Mouse (Mus musculus) midbrain, embryonic 13.5 days (tissue): ENCODE data around the gene Nxpe3. TPM values are rescaled to one million over a fixed set of nuclear protein-coding genes. Genes with fewer than 3 reads are reported as not detected.

Source experiments
- ATAC-seq: fragments of 200-750 bp; cut with Nextera tagmentation; 2 replicates; pipeline ENCODE4 v1.8.0; 2017; ENCODE audit warnings: mild to moderate bottlenecking, moderate TSS enrichment, moderate library complexity
- H3K27ac ChIP-seq: fragments of 300-500 bp; sonication (generic); 2 replicates; pipeline ENCODE4 v1.5.1; 2015; ENCODE audit warnings: inconsistent platforms, mild to moderate bottlenecking, moderate library complexity
- H3K27me3 ChIP-seq: fragments of 300-500 bp; sonication (generic); 2 replicates; pipeline ENCODE4 v1.6.1; 2015; ENCODE audit warnings: mild to moderate bottlenecking, inconsistent platforms
- H3K36me3 ChIP-seq: fragments of 300-500 bp; sonication (generic); 2 replicates; pipeline ENCODE4 v1.6.1; 2015; ENCODE audit warnings: mild to moderate bottlenecking, inconsistent platforms
- H3K4me1 ChIP-seq: fragments of 300-500 bp; sonication (generic); replicated peaks from 2 replicates; pipeline ENCODE4 v1.6.1; 2015; ENCODE audit warnings: inconsistent platforms
- H3K4me2 ChIP-seq: fragments of 300-500 bp; sonication (generic); replicated peaks from 2 replicates; pipeline ENCODE4 v1.6.1; 2015; ENCODE audit warnings: moderate library complexity, mild to moderate bottlenecking, inconsistent platforms
- H3K4me3 ChIP-seq: fragments of 300-500 bp; sonication (generic); replicated peaks from 2 replicates; pipeline ENCODE4 v1.5.1; 2015; ENCODE audit warnings: mild to moderate bottlenecking, inconsistent platforms
- H3K9ac ChIP-seq: fragments of 300-500 bp; sonication (generic); replicated peaks from 2 replicates; pipeline ENCODE4 v1.6.1; 2015; ENCODE audit warnings: mild to moderate bottlenecking, inconsistent platforms
- H3K9me3 ChIP-seq: fragments of 300-500 bp; sonication (generic); 2 replicates; pipeline ENCODE4 v1.6.1; 2016; ENCODE audit warnings: mild to moderate bottlenecking, inconsistent platforms
- WGBS: fragments of 180-500 bp; shearing (Covaris S2); methylation state at CpG from one replicate; pipeline ENCODE4 v1.1.7; 2015; 5-methylcytosine and 5-hydroxymethylcytosine counted together
- polyA plus RNA-seq: library from polyadenylated mRNA; unstranded; fragments of >200 nt; fragmentation: Nextera tagmentation; extraction: Ambion mirVana; gene quantifications from 2 replicates; pipeline ENCODE4 v1.2.1, GENCODE M21; 2015

Gene Nxpe3
- polyA plus RNA-seq, 1 experiment from 2014 or later, result 1.5 TPM

DNA sequence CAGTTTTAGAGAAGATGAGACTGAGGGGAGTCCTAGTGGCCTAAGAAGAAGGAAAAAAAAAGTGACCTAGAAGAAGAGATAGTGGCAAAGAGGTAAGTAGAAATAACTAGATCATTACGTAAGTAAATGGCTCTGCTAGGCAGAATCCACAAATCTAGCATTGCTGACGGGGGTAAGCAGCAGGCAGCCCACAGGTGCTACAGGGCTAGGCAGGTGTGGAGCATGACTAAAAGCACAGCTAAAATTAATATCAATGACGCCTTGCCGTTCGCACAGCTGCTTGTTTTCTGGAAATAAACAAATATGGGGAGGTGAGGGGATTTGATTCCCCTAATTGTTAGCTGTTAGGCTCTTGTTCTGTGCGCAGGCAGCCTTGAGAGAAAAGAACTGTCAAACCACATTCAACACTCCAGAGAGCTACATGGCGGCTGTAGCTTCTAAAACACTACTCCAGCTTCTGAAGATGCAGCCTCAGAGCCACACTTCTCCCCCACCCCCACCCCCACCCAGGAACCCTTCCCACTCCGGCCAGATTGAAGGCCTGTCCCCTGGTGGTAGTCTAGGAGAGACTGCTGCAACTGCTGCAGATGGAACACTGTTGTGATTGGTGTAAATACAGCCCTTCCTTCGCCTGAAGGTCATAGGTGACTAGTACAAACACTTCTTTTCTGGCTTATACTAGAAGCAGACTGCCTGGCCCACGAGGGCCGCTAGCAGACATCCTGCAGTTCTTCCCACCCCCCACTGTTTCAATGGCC, 71.5 kb downstream of the Nxpe3 start:
- no peak for ATAC-seq
- Histone ChIP-seq H3K27me3 (peaks cover 27% of the 10 kb centered on the region), H3K4me1 (peaks cover 27% of the 10 kb centered on the region), H3K27ac (no peak overlapping the region), H3K4me2 (no peak overlapping the region), H3K9me3 (no peaks in the 10 kb centered on the region), H3K9ac (no peak overlapping the region), H3K36me3 (no peaks in the 10 kb centered on the region), H3K4me3 (no peak overlapping the region)
- WGBS, result 49% methylated on average over 11 of the region's 11 CpGs

DNA sequence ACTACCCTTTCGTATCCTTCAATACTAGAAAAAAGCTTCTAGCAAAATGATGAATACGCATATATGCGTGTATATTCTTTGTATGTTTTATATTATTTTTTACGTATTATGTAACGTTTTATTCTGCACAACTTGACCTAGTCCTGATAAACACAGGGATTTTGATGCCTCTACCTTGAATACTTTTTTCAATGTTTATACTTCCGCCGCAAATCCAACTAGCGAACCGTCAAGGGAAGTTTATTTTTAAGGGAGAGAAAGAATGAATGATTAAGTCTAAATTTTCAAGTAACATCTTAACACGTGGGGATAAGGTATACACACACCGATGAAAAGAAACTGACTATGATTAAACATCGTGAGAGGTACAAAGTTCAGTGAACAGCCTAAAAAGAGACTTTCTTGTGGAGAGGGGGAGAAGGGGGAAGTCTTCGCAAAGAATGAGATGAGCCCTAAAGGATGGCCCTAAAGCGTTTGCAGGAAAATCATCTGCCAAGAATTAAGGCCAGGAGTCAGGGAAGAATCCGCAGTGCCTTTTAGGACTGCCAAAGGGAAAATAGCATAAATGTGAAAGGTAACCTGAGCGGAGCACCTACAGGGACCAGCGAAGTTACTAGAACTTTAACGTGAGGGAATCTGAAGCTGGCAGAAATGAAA, 72.2 kb downstream of the Nxpe3 start:
- Histone ChIP-seq H3K4me2 (peak overlapping the region; percentile 97), H3K9me3 (no peaks in the 10 kb centered on the region), H3K4me3 (peak overlapping the region; percentile 82), H3K27me3 (peaks cover 27% of the 10 kb centered on the region), H3K36me3 (peaks cover 3% of the 10 kb centered on the region; the same call in 1 of the 2 replicates), H3K9ac (no peak overlapping the region), H3K27ac (no peak overlapping the region), H3K4me1 (peaks cover 28% of the 10 kb centered on the region)
- 42% methylated on average over 18 of the region's 18 CpGs for WGBS
- ATAC-seq, result no peak

DNA sequence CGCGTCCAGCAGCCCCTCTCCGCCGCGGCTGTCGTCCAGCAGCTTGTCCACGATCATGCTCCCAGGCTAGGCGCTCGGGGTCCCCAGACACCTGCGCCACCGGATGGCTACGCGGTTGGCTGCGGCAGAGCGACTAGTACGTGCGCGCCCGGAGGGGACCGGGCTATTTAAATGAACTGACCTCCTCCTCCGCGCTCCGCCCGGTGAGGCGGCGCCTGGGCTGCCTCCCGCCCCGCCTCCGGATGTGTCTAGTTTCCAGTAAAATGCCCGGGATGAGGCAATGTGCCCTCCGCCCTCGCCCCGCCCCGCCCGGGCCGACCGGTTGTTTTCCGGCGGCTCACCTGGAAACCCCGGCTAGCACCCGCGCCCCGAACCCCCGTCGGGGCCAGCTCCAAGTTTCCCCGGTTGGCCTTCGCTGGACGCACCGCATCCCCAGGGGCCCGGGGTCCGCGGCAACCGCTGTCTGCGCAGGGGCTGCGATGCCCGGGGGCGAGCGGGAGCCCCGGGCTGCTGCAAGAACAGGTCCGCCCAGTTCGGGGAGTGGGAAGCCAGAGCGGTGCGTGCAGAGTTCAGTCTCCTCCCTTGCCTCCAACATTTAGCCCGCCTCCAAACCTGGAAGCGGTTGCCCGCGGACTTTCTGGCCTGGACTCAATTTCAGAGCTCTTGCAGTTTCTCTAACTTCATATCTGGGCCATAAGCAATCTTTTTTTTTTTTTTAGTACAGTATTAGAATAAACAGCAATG, 72.9 kb downstream of the Nxpe3 start:
- peak overlapping the region; percentile 97 for H3K4me2 ChIP-seq
- 2% methylated on average over 50 of the region's 67 CpGs for WGBS
- H3K9me3 ChIP-seq, result no peaks in the 10 kb centered on the region
- peaks cover 27% of the 10 kb centered on the region for H3K27me3 ChIP-seq
- peaks cover 28% of the 10 kb centered on the region for H3K4me1 ChIP-seq
- peaks cover 6% of the 10 kb centered on the region; the same call in 1 of the 2 replicates for H3K36me3 ChIP-seq
- H3K9ac ChIP-seq, result peak overlapping the region; percentile 77
- H3K4me3 ChIP-seq, result peak overlapping the region; percentile 82
- no peak overlapping the region for H3K27ac ChIP-seq
- peak; percentile 94 for ATAC-seq

DNA sequence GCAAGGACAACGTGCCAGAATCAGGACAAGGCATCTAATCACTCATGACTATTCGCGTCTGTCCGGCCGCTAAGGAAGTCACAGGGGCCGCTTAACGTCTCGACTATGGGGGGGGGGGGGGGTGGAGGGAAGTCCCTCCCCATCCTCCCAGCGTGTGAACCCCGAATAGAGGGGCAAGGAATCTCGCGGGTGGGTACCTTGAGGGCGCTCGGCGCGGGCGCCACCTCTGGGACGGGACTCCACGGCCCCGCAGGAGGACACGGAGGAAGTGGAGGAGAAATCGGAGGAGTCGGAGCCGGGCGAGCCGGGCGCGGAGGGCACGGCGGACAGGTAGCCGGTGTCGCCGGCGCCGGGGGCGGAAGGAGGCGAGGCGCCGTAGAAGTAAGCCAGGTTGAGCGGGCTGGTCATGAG, 73.5 kb downstream of the Nxpe3 start:
- Histone ChIP-seq H3K27ac (no peak overlapping the region), H3K36me3 (peaks cover 6% of the 10 kb centered on the region; the same call in 1 of the 2 replicates), H3K4me2 (peak overlapping the region; percentile 97), H3K27me3 (peaks cover 27% of the 10 kb centered on the region), H3K4me1 (peaks cover 28% of the 10 kb centered on the region), H3K9me3 (no peaks in the 10 kb centered on the region), H3K4me3 (peak overlapping the region; percentile 82), H3K9ac (peak overlapping the region; percentile 77)
- ATAC-seq, result peak; percentile 55
- WGBS, result under 1% methylated on average over 28 of the region's 40 CpGs

DNA sequence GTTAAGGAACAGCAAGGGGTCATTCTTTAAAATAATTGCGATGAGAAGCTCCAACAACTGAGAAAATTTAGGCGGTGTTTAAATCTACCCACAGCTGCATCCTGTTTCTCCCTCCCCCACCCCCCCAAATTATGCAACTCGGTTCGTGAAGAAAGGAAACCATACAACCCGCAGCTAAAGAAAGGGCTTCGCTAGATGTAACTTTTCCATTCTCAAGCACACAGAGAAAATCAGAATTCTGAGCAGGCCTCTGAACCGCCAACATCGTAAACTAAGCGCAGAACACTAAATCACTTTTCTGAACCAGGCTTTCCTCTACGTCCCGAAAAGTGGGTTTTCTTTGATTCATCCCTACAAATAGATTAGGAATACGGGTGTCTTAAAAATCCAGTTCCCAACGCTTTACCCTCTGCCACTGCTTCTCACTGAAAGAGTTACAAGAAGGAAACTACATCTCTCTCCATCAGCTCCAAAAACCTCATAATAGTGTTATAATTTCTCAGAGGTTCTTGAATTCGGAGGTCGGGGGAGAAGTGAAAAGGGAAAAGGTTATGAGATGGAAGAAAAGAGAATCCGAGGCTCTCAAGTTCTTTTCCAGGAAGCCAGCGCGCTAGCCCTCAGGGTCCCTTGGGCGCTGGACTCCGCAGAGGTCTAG, 74.0 kb downstream of the Nxpe3 start:
- H3K9me3 ChIP-seq, result no peaks in the 10 kb centered on the region
- H3K36me3 ChIP-seq, result peaks cover 11% of the 10 kb centered on the region
- H3K4me2 ChIP-seq, result peak overlapping the region; percentile 97
- H3K27ac ChIP-seq, result no peak overlapping the region
- peaks cover 28% of the 10 kb centered on the region for H3K4me1 ChIP-seq
- WGBS, result 19% methylated on average over 20 of the region's 20 CpGs
- peak overlapping the region; percentile 77 for H3K9ac ChIP-seq
- ATAC-seq, result no peak
- peaks cover 27% of the 10 kb centered on the region for H3K27me3 ChIP-seq
- peak overlapping the region; percentile 82 for H3K4me3 ChIP-seq

DNA sequence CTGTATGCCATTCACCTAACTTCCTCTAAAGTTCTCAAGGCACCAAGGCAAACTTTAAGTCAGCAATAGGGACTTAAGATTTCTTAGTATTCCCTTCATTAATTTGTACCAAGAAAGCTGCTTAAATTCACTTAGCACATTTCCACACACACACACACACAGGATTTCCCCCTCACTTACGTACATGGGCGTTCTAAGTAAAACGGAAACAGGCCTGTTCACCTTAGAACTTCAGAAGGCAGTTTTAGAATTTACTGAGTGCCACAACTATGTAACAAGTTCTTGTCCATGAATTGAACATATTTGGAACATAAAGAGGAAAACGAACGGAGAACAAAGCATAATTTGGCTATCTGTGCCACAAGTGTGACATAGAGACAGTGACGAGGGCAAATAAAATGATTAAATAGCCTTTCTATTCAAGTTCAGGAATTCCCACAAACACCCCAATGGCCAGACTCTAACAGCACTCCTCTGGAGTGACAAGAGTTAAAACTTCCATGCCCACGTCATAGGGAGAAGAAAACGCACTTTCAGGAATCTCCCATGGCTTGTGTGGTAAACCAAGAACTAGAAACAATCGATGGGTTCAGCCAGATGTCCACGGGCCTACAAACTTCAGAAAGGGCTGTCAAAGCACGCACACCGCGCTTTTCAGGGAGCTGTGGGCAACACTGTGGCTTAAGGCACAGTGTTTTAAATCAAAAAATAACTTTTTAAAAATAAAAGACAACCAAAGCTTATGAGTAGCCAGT, 74.7 kb downstream of the Nxpe3 start:
- Histone ChIP-seq H3K9me3 (no peaks in the 10 kb centered on the region; the same call in 1 of the 2 replicates), H3K27me3 (peaks cover 27% of the 10 kb centered on the region), H3K36me3 (peaks cover 18% of the 10 kb centered on the region), H3K4me2 (peak overlapping the region; percentile 97), H3K27ac (no peak overlapping the region), H3K9ac (no peak overlapping the region), H3K4me1 (peaks cover 28% of the 10 kb centered on the region), H3K4me3 (peak overlapping the region; percentile 82; the same call in 1 of the 2 replicates)
- no peak for ATAC-seq
- 65% methylated on average over 13 of the region's 13 CpGs for WGBS

DNA sequence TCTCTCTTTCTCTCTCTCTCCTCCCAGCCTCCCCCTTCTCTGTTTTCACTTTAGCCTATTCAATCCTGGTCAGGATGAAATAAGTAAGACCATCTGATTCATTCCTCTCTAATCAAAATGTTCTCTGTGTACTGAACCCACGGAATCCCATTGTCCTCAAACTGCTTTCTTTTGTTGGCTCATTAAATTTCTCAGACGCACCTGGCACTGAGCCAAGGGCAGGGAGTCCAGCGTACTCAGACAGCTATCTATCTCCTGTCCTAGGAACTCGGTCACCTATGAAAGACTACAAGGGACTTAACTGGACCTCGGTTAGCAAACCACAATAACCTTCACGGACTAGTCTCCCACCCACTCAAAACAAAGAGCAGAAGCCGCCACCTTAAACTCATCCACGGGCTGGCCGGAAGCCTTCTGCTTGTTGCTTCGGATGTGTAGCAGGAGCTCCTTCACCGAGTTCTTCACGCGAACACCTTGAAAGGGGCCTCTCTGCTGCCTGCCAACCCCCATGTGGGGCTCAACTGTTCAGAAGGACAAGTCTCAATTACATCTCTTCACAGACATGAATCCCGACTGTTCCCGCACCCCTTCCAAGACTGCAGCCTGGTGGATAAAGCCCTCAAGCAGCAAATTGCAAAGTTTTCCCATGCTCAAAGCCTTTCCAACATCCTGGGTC, 75.8 kb downstream of the Nxpe3 start:
- Histone ChIP-seq H3K9ac (no peak overlapping the region), H3K9me3 (no peaks in the 10 kb centered on the region; the same call in 1 of the 2 replicates)
- ATAC-seq, result no peak

DNA sequence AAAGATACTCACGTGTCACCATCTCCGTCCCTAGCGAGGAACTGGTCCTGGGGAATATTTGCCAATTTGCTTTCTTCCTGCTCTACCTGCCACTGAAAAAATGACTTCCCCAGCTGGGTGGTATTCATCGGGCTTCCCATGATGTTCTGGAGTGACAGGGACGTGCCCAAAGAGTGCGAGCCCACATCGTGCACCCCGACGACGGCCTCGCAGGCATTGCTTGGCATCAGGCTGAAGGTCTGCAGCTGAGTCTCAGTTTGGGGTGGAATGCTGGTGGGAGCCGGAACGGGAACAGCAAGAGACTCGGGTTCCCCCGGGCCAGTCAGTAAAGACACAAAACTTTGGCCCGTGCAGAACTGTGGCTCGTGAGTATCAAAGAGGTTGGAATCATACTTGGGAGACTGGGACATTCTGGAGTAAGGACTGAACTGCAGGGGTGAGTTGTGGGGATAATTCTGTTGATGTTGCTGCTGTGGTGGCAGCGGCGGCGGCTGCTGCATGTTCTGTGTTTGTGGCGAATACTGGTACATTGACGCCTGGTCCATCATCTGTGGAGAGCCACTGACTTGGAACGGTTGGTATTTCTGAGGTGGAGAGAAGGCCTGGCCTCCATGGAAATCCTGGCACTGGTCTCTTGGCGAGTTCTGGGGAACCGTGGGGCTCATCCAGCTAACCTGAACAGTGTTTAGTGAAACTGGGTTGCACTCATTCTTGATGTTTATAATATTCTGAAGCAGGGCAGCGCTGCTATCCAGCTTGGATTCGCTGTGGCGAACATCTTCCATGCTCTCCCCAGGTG, 77.2 kb downstream of the Nxpe3 start:
- no peak for ATAC-seq
- Histone ChIP-seq H3K27me3 (peaks cover 15% of the 10 kb centered on the region), H3K36me3 (peaks cover 30% of the 10 kb centered on the region), H3K4me2 (no peak overlapping the region), H3K27ac (no peak overlapping the region), H3K9me3 (no peaks in the 10 kb centered on the region; the same call in 1 of the 2 replicates), H3K4me3 (no peak overlapping the region), H3K9ac (no peak overlapping the region), H3K4me1 (peaks cover 23% of the 10 kb centered on the region)
- WGBS, result 96% methylated on average over 28 of the region's 28 CpGs

More for the DNA sequence above, 75.8 kb downstream of the Nxpe3 start:
- H3K4me3 ChIP-seq, result no peak overlapping the region
- H3K27me3 ChIP-seq, result peaks cover 27% of the 10 kb centered on the region
- H3K36me3 ChIP-seq, result peaks cover 22% of the 10 kb centered on the region
- no peak overlapping the region; the same call in 1 of the 2 replicates for H3K4me2 ChIP-seq
- peaks cover 28% of the 10 kb centered on the region for H3K4me1 ChIP-seq
- H3K27ac ChIP-seq, result no peak overlapping the region
- 64% methylated on average over 15 of the region's 15 CpGs for WGBS

DNA sequence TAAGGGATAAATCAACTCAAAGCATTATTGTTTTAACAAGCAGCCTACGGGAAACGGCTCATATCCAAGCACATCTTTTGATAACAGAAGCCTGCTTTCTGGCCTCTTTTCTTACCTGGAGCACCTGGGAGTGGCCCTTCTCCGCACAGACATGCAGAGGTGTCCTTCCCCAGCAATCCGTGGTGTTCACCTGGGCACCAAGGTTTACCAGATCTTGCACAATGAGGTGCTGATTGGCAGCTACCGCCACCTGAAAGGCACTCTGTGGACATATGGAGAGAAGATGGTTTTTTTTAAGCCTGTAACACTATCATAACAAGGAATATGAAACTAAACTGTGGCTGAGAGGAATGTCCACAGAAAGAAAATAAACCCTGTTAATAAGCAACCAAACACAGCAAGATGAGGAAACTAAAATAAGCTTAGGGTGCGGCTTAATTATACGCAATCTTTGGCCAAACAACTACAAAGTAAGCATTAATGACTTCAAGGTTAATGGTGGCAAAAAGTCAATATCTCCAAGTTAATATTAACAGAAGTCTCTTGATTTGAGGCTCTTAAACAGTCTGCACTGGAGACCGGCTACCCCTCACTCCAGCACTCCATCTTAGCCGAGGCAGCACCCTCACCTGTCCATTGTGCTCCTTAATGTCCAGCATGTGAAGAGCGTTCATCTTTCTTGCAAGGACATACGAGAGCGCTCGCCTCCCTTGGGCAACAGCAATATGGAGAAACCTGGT, 78.7 kb downstream of the Nxpe3 start:
- peaks cover 13% of the 10 kb centered on the region for H3K27me3 ChIP-seq
- 96% methylated on average over 13 of the region's 13 CpGs for WGBS
- H3K4me2 ChIP-seq, result no peak overlapping the region
- H3K4me3 ChIP-seq, result no peak overlapping the region
- no peak for ATAC-seq
- H3K36me3 ChIP-seq, result peaks cover 34% of the 10 kb centered on the region
- no peak overlapping the region for H3K27ac ChIP-seq
- H3K4me1 ChIP-seq, result peaks cover 20% of the 10 kb centered on the region
- H3K9me3 ChIP-seq, result no peaks in the 10 kb centered on the region; the same call in 1 of the 2 replicates
- no peak overlapping the region for H3K9ac ChIP-seq
